Mouse (Mus musculus): ENCODE data around the gene Pan3.

Pan3 gene

GRCm38 (mm10) chr5:147430936-147431839 is 1.2 kb downstream of the Pan3 start:
- peak; percentile 84 to 87 for DNase-seq

- no peak for DNase-seq
Observed at GRCm38 (mm10) chr5:147432927-147433326, 3.0 kb downstream of the Pan3 start.

- peak; percentile 95 to 98 for DNase-seq
Observed at GRCm38 (mm10) chr5:147435224-147435623, 5.3 kb downstream of the Pan3 start.

- no peak for DNase-seq
Observed at GRCm38 (mm10) chr5:147435751-147436150, 5.8 kb downstream of the Pan3 start.

GRCm38 (mm10) chr5:147436491-147436890 is 6.5 kb downstream of the Pan3 start:
- DNase-seq = no peak

- no peak for DNase-seq
Observed at GRCm38 (mm10) chr5:147440996-147441507, 11.1 kb downstream of the Pan3 start.

GRCm38 (mm10) chr5:147441979-147442378 is 12.0 kb downstream of the Pan3 start:
- DNase-seq = no peak

- DNase-seq = no peak
Observed at GRCm38 (mm10) chr5:147442741-147443140, 12.8 kb downstream of the Pan3 start.

GRCm38 (mm10) chr5:147444298-147444697 is 14.3 kb downstream of the Pan3 start:
- DNase-seq = no peak

- DNase-seq = no peak
Observed at GRCm38 (mm10) chr5:147444757-147445156, 14.8 kb downstream of the Pan3 start.

- no peak for DNase-seq
Observed at GRCm38 (mm10) chr5:147445252-147445651, 15.3 kb downstream of the Pan3 start.

GRCm38 (mm10) chr5:147448526-147448925 is 18.6 kb downstream of the Pan3 start:
- DNase-seq = no peak

- DNase-seq = no peak
Observed at GRCm38 (mm10) chr5:147448933-147449332, 19.0 kb downstream of the Pan3 start.

- no peak for DNase-seq
Observed at GRCm38 (mm10) chr5:147456491-147456890, 26.5 kb downstream of the Pan3 start.

- DNase-seq = no peak
Observed at GRCm38 (mm10) chr5:147459821-147460567, 30.0 kb downstream of the Pan3 start.

- DNase-seq = no peak
Observed at GRCm38 (mm10) chr5:147463251-147463650, 33.3 kb downstream of the Pan3 start.

GRCm38 (mm10) chr5:147466361-147466760 is 36.4 kb downstream of the Pan3 start:
- DNase-seq = no peak

- DNase-seq = no peak
Observed at GRCm38 (mm10) chr5:147471163-147471562, 41.2 kb downstream of the Pan3 start.

- no peak for DNase-seq
Observed at GRCm38 (mm10) chr5:147473071-147473470, 43.1 kb downstream of the Pan3 start.

- DNase-seq = no peak
Observed at GRCm38 (mm10) chr5:147473856-147474255, 43.9 kb downstream of the Pan3 start.

GRCm38 (mm10) chr5:147476109-147476508 is 46.1 kb downstream of the Pan3 start:
- DNase-seq = no peak

- DNase-seq = no peak
Observed at GRCm38 (mm10) chr5:147477106-147477505, 47.1 kb downstream of the Pan3 start.

- no peak for DNase-seq
Observed at GRCm38 (mm10) chr5:147479341-147479740, 49.4 kb downstream of the Pan3 start.

- peak; percentile 30 to 38 for DNase-seq
Observed at GRCm38 (mm10) chr5:147484142-147484541, 54.2 kb downstream of the Pan3 start.
